Mouse (Mus musculus): ENCODE measurements around the gene Ggt7. TPM values are rescaled to one million over a fixed set of nuclear protein-coding genes. Genes with fewer than 3 reads are reported as not detected.
A peak's percentile ranks its signal among the peaks of the same experiment; 100 is the strongest.
"Not testable (repeated sequence)": the region's sequence is repeated elsewhere in the genome, so short reads cannot be mapped to it uniquely, and the experiment has no call there.

Ggt7 gene
- polyA plus RNA-seq (2016; fragmentation: Nextera tagmentation; extraction: Ambion mirVana): 16.0 and 25.2 TPM in 2 replicates

DNA sequence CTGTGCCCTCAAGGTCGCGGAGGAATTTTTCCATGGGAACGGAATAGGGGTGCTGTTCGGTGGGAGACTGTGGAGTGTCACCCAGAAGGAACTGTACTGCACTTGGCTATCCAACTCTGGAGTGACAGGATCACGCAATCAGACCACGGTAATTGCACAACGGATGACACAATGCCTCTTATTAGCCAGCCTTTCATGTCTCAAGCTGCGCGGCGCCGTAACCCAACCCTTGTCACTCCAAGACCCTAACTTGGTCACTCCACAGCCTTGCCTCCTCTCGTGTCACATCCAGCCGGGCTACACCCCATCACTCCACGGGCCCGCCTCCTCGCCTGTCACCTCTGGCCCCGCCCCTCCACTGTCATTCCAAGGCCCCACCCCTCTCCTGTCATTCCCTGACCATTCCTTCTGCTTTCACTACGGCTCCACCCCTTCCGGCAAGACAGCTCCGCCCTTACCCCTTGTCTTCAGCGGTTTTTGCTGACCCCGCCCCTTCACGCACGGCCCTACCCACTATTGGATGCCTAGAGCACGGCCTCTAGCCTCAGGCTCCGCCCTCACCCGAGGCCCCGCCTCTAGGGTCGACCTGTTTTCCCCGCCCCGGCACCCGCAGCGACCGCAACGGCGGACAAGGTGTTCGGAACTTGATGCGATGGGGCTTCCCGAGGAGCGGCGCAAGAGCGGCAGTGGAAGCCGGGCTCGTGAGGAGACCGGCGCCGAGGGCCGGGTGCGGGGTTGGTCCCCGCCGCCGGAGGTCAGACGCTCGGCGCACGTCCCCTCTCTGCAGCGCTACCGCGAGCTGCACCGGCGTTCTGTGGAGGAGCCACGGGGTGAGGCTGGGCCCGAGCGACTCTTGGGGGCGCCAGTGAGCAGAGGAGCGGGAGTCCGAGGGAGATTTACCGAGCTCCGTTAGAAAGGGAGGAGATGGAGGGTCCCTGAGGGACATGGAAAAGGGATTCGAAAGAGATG lies at the start of gene Ggt7, which contains the start of gene Acss2:
Gene Ggt7, minus strand, starts transcription at position 783 of the 969 bp plus-strand sequence.
Gene Acss2, plus strand, starts transcription at position 494 of the 969 bp plus-strand sequence.
- WGBS: 4% methylated on average over 69 of the region's 70 CpGs
- Histone ChIP-seq H3K36me3 (no peaks in the 10 kb centered on the region), H3K27me3 (ENCODE audit: low read depth, poor library complexity, severe bottlenecking) (peaks cover 34% of the 10 kb centered on the region), H3K27ac (replicated peaks) (peak within 1 kb of the TSS; percentile 87), H3K4me1 (peaks cover 36% of the 10 kb centered on the region), H3K4me3 (peak within 1 kb of the TSS; percentile 81), H3K9me3 (replicated peaks) (no peaks in the 10 kb centered on the region)
- DNase-seq (ENCODE audit: low spot score): peak; percentile 98

DNA sequence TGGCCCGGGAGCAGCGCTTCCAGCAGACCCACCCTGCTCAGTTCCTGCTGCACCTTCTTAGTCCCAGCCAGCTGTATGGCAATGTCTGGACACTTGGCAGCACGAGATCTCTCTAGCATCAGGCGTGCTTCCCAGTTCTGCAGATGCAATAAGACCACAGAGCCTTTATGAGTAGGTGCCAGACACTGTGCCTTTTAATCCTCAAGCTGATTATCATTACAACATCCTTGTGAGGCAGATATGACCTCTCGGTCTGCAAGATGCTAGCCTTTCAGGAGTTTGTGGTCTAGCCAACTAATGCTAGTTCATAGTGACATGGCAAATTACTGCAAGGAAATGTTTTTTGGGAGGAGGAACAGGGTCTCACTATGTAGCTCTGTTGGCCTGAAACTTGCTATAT lies 49.7 kb upstream of the Ggt7 start:
- Histone ChIP-seq H3K27me3 (ENCODE audit: low read depth, poor library complexity, severe bottlenecking) (no peaks in the 10 kb centered on the region), H3K9me3 (replicated peaks) (no peaks in the 10 kb centered on the region), H3K4me3 (no peak overlapping the region), H3K4me1 (peaks cover 11% of the 10 kb centered on the region), H3K27ac (replicated peaks) (no peak overlapping the region), H3K36me3 (peaks cover 19% of the 10 kb centered on the region)
- 86% methylated on average over 5 of the region's 5 CpGs for WGBS
- no peak for DNase-seq (ENCODE audit: low spot score)

DNA sequence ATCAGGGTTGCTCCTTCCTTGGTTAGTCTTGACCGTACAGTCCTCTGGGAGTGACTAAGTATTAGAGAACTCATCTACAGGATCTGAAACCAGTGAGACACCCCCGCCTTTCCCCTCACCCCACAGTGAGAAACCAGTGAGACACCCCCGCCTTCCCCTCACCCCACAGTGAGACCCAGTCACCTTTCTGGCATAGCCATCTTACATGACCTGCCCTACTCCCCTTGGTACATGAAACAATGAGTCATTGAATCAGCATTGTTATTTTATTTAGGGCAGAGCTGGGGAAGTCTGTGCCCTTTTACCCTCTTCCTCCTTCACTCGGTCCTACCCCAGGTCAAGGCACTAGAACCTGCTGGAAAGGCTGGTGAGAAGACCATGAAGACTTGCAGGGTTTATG lies 44.9 kb upstream of the Ggt7 start:
- WGBS: 90% methylated on average over 4 of the region's 4 CpGs
- DNase-seq (ENCODE audit: low spot score): no peak
- Histone ChIP-seq H3K4me3 (no peak overlapping the region), H3K27me3 (ENCODE audit: low read depth, poor library complexity, severe bottlenecking) (no peaks in the 10 kb centered on the region), H3K4me1 (no peaks in the 10 kb centered on the region), H3K27ac (replicated peaks) (no peak overlapping the region), H3K9me3 (replicated peaks) (no peaks in the 10 kb centered on the region), H3K36me3 (peaks cover 26% of the 10 kb centered on the region)

DNA sequence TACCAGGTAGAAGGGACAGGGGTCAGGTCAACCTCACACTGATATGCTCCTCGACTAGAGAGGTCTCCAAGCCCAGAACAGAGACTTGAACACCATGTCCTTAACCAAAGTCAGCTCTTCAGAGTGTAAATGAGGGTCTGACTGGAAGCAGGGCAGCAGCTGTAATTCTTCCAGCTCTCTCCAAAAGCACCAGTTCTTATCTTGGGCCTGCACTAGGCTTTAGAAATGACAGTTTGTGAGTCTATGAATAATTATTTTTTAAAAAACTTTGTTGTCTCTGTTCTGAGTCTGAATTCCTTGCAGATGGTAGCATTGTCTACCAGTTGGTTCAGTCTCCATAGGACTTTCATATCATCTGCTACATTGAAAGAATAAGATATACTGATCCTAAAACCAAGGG lies 44.2 kb upstream of the Ggt7 start:
- H3K4me1 ChIP-seq: no peaks in the 10 kb centered on the region
- peaks cover 24% of the 10 kb centered on the region for H3K36me3 ChIP-seq
- DNase-seq (ENCODE audit: low spot score): no peak
- no peaks in the 10 kb centered on the region for H3K27me3 ChIP-seq (ENCODE audit: low read depth, poor library complexity, severe bottlenecking)
- H3K27ac ChIP-seq (replicated peaks): no peak overlapping the region
- no peak overlapping the region for H3K4me3 ChIP-seq
- no peaks in the 10 kb centered on the region for H3K9me3 ChIP-seq (replicated peaks)
- WGBS: 69% methylated on average over 1 of the region's 1 CpGs

DNA sequence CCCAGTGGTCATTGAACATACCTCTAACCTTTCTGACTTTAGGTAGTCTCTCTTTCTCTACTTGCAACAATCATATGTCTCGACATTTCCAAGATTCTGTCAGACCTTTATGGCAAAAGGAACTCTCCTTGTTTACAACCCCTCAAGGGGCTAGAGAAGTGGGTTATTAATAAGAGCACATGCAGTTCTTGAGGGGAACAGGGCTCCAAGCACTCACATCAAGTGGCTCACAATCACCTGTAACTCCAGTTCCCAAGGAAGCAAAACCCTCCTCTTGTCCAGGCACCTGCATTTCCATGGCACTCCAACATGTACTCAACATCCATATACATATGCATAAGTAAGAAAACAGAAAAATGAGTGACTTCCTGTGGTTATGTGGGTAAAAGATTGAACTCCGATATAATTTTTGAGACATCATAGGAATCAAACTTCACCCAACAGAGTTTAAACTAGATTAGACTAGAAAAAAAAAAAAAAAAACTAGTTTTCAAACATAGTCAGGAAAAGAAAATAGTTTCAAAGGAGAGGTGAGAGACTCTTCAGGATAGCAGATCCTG lies 36.5 kb upstream of the Ggt7 start:
- DNase-seq (ENCODE audit: low spot score): no peak
- Histone ChIP-seq H3K27me3 (ENCODE audit: low read depth, poor library complexity, severe bottlenecking) (no peaks in the 10 kb centered on the region), H3K27ac (replicated peaks) (no peak overlapping the region), H3K4me1 (0 out of 2 replicates have a peak, but pooled peaks cover 3% of the 10 kb centered on the region), H3K9me3 (replicated peaks) (no peaks in the 10 kb centered on the region), H3K4me3 (no peak overlapping the region), H3K36me3 (0 out of 2 replicates have a peak, but pooled peaks cover 4% of the 10 kb centered on the region)
- WGBS: 89% methylated on average over 2 of the region's 2 CpGs

DNA sequence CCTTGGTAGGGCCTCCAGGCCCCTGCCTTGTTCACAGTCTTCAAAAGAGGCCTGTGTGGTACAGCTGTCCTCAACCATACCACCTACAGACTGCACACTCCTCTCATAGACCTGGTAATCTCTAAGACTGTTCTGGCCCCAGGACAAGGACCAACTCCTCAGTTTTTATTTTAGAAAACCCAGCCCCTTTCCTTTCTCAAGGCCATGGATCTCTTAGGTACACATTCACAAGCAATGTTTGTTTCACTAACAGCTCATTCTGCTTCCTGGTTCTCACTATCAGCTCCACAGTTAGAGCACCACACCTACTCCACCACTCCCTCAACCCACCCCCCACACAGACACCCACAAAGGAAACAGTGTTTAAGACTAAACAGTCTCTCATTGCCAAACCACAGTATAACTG lies 34.9 kb upstream of the Ggt7 start:
- DNase-seq (ENCODE audit: low spot score): no peak
- Histone ChIP-seq H3K4me3 (no peak overlapping the region), H3K27me3 (ENCODE audit: low read depth, poor library complexity, severe bottlenecking) (no peaks in the 10 kb centered on the region), H3K27ac (replicated peaks) (no peak overlapping the region), H3K9me3 (replicated peaks) (no peaks in the 10 kb centered on the region), H3K36me3 (no peaks in the 10 kb centered on the region), H3K4me1 (0 out of 2 replicates have a peak, but pooled peaks cover 3% of the 10 kb centered on the region)

DNA sequence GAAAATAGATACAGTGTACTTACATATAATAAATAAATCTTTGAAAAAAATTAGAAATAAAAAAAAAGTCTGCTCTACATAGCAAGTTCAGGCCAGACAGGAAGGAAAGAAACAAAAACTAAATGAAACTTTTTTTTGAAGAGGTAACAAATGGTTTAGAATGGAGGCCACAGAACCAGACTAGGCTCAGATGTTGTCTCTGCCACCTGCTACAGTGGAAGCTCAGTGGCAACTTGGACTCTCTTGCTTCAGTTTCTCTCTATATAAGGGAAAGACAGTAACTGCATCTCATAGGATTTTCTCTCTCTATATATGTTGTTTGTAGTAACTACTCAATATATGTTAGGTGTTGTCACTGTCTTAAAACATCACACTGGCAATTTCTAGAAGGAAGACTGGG lies 34.3 kb upstream of the Ggt7 start:
- Histone ChIP-seq H3K4me1 (0 out of 2 replicates have a peak, but pooled peaks cover 3% of the 10 kb centered on the region), H3K27ac (replicated peaks) (no peak overlapping the region), H3K9me3 (replicated peaks) (no peaks in the 10 kb centered on the region), H3K27me3 (ENCODE audit: low read depth, poor library complexity, severe bottlenecking) (no peaks in the 10 kb centered on the region), H3K36me3 (no peaks in the 10 kb centered on the region), H3K4me3 (no peak overlapping the region)
- no peak for DNase-seq (ENCODE audit: low spot score)

DNA sequence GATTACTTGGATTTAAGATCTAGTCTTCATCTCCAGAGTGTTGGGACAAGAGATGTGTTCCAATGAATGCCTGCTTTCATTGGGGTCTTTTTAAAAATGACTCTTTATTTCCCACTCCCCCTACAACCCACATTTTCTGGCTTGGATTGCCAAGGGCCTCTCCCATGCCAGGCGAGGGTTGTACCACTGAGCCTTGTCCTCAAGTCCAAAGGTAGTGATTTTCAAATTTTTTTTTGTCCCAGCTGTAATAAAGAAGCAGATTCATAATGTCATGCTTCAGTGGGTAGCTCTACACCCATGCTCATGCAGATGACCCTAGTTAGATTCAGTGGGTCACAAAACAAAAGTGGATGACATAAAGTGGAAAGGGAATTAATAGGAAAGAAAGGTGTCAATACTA lies 28.9 kb upstream of the Ggt7 start:
- H3K4me1 ChIP-seq: no peaks in the 10 kb centered on the region
- H3K27me3 ChIP-seq (ENCODE audit: low read depth, poor library complexity, severe bottlenecking): no peaks in the 10 kb centered on the region
- no peaks in the 10 kb centered on the region for H3K9me3 ChIP-seq (replicated peaks)
- WGBS: 71% methylated on average over 1 of the region's 1 CpGs
- H3K36me3 ChIP-seq: no peaks in the 10 kb centered on the region
- H3K27ac ChIP-seq (replicated peaks): no peak overlapping the region
- DNase-seq (ENCODE audit: low spot score): no peak
- H3K4me3 ChIP-seq: no peak overlapping the region

DNA sequence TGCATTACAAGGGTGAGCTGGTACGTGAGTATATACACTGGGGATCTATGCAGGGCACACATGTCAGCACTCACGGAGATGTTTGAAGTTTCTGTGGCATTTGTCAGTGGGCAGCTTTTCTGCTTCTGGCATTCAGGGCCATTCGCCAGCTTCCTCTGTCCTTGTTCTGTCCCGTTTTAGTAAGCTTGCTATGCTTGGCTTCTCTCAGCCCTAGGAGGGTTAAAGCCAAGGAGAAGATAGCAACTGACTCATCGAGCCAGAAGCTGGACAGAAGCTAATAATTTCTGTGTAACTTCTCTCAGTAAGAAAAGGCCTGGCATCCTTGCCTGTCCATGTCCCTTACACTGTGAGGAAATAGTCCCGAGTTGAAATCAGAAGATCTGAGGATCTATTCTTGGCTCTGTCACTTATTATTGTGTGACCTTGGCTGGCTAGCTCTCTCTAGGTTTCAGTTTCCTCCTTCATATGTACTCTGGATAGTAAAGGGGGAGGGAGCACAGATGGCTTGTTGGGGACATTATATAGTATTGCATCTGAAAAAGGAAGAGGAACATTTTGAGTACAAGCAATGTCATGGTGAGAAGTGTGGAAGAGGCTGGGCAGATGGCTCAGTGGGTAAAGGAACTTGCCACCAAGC lies 22.9 kb upstream of the Ggt7 start:
- Histone ChIP-seq H3K36me3 (no peaks in the 10 kb centered on the region), H3K4me3 (no peak overlapping the region), H3K4me1 (no peaks in the 10 kb centered on the region), H3K27ac (replicated peaks) (no peak overlapping the region), H3K27me3 (ENCODE audit: low read depth, poor library complexity, severe bottlenecking) (no peaks in the 10 kb centered on the region), H3K9me3 (replicated peaks) (no peaks in the 10 kb centered on the region)
- DNase-seq (ENCODE audit: low spot score): no peak
- WGBS: 80% methylated on average over 6 of the region's 6 CpGs

DNA sequence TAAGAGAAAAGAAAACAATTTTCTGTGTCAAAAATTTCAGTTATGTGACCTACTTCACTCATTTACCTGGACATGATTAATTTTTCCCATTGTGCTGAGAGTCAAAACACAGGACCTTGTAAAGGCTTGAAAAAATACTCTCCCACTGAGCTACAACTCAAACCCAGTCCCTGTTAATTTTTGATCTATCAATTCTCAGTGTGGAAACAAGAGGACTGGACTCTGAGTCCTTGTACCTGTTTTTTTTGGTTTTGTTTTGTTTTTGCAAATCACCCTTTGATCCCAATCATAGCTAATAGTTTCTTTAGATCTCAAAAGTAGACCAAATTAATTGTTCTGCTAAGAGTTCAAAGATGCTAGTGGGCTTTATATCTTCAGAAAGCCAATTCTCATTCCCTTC lies 21.7 kb upstream of the Ggt7 start:
- H3K9me3 ChIP-seq (replicated peaks): no peaks in the 10 kb centered on the region
- no peak for DNase-seq (ENCODE audit: low spot score)
- H3K4me3 ChIP-seq: no peak overlapping the region
- H3K36me3 ChIP-seq: no peaks in the 10 kb centered on the region
- no peak overlapping the region for H3K27ac ChIP-seq (replicated peaks)
- no peaks in the 10 kb centered on the region for H3K27me3 ChIP-seq (ENCODE audit: low read depth, poor library complexity, severe bottlenecking)
- H3K4me1 ChIP-seq: no peaks in the 10 kb centered on the region

DNA sequence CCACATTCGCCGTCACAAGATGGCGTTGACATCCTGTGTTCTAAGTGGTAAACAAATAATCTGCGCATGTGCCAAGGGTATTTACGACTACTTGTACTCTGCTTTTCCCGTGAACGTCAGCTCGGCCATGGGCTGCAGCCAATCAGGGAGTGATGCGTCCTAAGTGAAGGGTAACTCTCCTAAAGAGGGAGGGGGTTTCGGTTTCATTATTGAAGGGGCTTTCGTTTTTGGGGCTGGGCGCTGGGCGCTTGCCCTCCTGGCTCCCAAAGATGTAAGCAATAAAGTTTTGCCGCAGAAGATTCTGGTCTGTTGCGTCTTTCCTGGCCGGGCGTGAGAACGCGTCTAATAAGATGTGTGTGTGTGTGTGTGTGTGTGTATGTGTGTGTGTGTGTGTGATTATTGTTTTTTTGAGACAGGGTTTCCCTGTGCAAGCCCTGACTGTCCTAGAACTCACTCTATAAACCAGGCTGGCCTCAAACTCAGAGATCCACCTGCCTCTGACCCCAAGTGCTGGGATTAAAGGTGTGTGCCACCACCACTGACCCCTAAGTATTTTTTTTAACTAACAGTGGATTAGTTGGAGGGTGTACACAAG lies 20.5 kb upstream of the Ggt7 start:
- not testable (repeated sequence) for H3K27ac ChIP-seq (replicated peaks); H3K4me3 ChIP-seq
- 81% methylated on average over 19 of the region's 19 CpGs for WGBS

DNA sequence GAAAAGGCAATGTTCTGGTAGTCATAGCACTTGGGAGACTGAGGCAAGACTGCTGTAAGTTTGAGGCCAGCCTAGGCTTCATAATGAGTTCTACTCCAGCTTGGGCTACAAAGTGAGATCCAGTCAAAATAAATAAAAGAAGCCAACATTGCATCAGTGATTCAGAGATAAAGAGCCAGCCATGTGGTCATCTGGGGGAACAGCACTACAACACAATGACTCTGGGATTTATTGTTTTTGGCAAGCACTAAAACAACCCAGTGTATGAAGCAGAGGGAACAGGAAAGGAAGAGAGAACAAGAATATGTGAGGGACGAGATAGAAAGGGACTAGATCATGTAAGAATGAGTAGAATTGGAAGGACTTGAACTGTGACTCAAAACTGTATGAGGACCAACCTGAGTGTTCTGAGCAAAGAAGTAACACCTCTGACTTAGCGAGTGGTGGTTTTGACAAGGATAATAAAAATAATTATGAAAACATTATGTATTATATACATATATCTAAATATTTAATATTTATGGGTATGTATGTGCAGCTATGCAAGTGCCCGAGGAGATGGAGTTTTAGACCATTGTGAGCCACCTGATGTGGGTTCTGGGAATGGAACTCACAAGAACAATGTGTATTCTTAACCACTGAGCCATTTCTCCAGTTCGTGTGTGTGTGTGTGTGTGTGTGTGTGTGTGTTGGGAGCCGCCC lies 19.9 kb upstream of the Ggt7 start:
- Histone ChIP-seq H3K27me3 (ENCODE audit: low read depth, poor library complexity, severe bottlenecking) (no peaks in the 10 kb centered on the region), H3K36me3 (no peaks in the 10 kb centered on the region), H3K4me1 (no peaks in the 10 kb centered on the region), H3K9me3 (replicated peaks) (no peaks in the 10 kb centered on the region), H3K4me3 (no peak overlapping the region), H3K27ac (replicated peaks) (no peak overlapping the region)
- WGBS: 87% methylated on average over 5 of the region's 5 CpGs
- no peak for DNase-seq (ENCODE audit: low spot score)

More for the DNA sequence above, 20.5 kb upstream of the Ggt7 start:
- H3K36me3 ChIP-seq; DNase-seq (ENCODE audit: low spot score); H3K9me3 ChIP-seq (replicated peaks); H3K4me1 ChIP-seq; H3K27me3 ChIP-seq (ENCODE audit: low read depth, poor library complexity, severe bottlenecking): not testable (repeated sequence)

All from midbrain, embryonic 10.5 days (tissue).